Mouse (Mus musculus): ENCODE measurements around the gene Cep162. TPM values are rescaled to one million over a fixed set of nuclear protein-coding genes. Genes with fewer than 3 reads are reported as not detected.

Gene Cep162
- 5.9 and 6.6 TPM in 2 replicates for polyA plus RNA-seq (2015; fragmentation: Nextera tagmentation; extraction: Ambion mirVana)

DNA sequence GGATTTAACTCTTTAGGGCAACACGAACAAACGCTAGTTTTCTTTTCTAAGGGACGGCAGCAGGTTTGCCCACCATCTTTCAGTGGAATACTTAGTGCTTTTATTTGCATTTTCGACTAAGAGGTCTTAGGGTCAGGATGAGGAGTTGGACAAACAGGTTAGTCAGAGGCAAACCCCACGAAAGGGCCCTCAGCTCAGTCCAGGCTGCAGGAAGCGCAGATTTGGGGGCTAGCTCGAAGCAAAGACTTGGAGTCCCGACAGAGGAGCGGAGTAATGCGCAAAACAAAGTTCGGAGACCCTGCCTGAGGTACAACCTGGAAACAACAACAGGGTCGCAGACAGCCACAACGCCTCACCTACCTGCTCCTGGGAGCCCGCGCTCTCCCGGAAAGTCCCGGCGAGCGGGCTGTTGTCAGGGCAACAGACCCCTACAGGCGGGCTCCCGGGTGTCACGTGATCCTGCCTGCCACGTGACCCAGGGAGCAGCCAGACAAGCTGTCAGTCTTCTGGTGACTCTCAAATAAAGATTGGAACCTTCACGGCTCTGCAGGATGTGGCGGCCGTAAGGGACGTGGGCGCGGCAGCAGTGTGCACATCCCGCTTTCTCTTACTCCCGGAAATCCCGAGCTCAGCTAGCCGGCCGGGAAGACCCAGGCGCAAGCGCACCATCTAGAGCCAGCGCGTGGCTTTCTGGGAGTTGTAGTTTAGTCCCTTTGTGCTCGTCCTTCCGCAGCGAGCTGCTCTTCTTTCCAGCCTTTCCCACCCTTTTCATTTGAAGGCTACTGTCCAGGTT, at the start of gene Cep162:
Gene Cep162 (minus strand): TSS at position 634 of the 793 bp plus-strand sequence.
- Histone ChIP-seq H3K4me2 (ENCODE audit: low read length) (peak within 1 kb of the TSS; percentile 59), H3K27me3 (replicated peaks; ENCODE audit: control insufficient read depth, insufficient read depth, low read length) (no peaks in the 10 kb centered on the region), H3K4me1 (ENCODE audit: control insufficient read depth, insufficient read depth, low read depth, low read length) (peaks cover 4% of the 10 kb centered on the region), H3K9ac (ENCODE audit: low read depth, low read length) (peak within 1 kb of the TSS; percentile 69), H3K27ac (ENCODE audit: low read depth, low read length) (peak within 1 kb of the TSS; percentile 84), H3K4me3 (ENCODE audit: low read length) (peak within 1 kb of the TSS; percentile 60), H3K9me3 (ENCODE audit: control insufficient read depth, low read length) (no peaks in the 10 kb centered on the region), H3K36me3 (ENCODE audit: control insufficient read depth, insufficient read depth, low read length) (no peaks in the 10 kb centered on the region)
- ATAC-seq: peak; percentile 99
- under 1% methylated on average over 41 of the region's 41 CpGs for WGBS

DNA sequence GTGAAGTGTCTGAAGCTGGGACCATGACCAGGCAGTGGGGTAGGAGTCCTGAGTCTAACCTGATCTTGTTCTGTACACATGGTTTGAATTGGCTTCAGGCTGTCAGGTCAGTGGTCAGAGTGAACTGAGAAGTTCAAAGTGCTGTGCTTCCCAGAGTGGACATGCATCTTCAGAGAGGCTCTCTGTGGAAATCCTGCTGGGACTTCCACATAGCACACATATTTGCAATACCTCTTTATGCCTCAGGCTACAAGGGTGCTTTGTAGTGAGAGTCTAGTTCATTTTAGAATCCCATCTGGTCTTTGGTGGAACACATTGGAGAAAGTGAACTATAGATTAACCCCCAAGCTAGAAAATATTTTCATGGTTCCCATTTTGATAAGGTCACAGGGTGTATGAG, 47.9 kb upstream of the Cep162 start:
- H3K27ac ChIP-seq (ENCODE audit: low read depth, low read length): no peak overlapping the region
- ATAC-seq: no peak
- no peak overlapping the region for H3K4me3 ChIP-seq (ENCODE audit: low read length)
- H3K27me3 ChIP-seq (replicated peaks; ENCODE audit: control insufficient read depth, insufficient read depth, low read length): no peaks in the 10 kb centered on the region
- H3K4me2 ChIP-seq (ENCODE audit: low read length): no peak overlapping the region
- H3K9me3 ChIP-seq (ENCODE audit: control insufficient read depth, low read length): no peaks in the 10 kb centered on the region
- H3K36me3 ChIP-seq (ENCODE audit: control insufficient read depth, insufficient read depth, low read length): no peaks in the 10 kb centered on the region
- H3K4me1 ChIP-seq (ENCODE audit: control insufficient read depth, insufficient read depth, low read depth, low read length): no peaks in the 10 kb centered on the region
- no peak overlapping the region for H3K9ac ChIP-seq (ENCODE audit: low read depth, low read length)

DNA sequence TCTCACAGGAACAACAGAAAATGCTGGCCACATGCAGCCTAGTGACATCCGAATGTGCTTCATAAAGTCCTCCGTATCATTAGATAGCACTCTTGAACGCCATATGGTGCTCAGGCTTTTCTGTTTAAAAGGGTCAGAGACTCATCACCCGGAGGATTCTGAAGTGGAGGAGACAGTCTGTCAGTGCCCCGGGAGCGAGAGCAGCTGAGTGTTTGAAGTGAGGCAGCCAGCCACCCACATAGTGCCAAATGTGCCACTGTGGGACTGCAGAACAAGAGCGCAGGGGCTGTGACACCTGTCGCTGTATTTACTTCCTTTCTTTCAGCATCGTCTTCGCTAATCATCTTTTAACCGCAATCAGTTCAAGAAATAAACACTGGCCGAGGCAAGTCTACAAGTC, 43.6 kb upstream of the Cep162 start:
- Histone ChIP-seq H3K4me3 (ENCODE audit: low read length) (no peak overlapping the region), H3K27me3 (replicated peaks; ENCODE audit: control insufficient read depth, insufficient read depth, low read length) (no peaks in the 10 kb centered on the region), H3K4me2 (ENCODE audit: low read length) (no peak overlapping the region), H3K9me3 (ENCODE audit: control insufficient read depth, low read length) (no peaks in the 10 kb centered on the region), H3K27ac (ENCODE audit: low read depth, low read length) (no peak overlapping the region), H3K4me1 (ENCODE audit: control insufficient read depth, insufficient read depth, low read depth, low read length) (no peaks in the 10 kb centered on the region), H3K9ac (ENCODE audit: low read depth, low read length) (no peak overlapping the region), H3K36me3 (ENCODE audit: control insufficient read depth, insufficient read depth, low read length) (no peaks in the 10 kb centered on the region)
- WGBS: 51% methylated on average over 12 of the region's 12 CpGs
- ATAC-seq: peak; percentile 93

DNA sequence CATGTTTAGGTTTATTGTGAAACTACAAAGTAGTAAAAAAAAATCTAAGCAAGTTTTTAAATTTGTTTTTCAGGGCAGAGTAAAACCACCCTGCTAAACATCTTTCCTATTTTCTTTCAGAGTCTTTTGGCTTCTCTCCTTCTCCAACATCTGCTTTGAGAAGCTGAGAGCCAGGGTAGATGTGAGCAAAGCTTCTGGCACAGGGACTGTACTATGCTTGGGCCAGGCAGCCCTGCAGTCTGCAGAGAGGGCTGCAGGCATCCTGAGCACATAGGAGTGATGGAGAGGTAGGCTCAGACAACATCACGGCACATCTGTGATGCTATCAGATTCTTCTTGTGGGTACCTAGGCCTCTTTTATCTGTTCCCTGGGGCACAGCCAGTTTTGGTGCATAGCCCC, 42.2 kb upstream of the Cep162 start:
- Histone ChIP-seq H3K4me1 (ENCODE audit: control insufficient read depth, insufficient read depth, low read depth, low read length) (no peaks in the 10 kb centered on the region), H3K9ac (ENCODE audit: low read depth, low read length) (no peak overlapping the region), H3K27ac (ENCODE audit: low read depth, low read length) (no peak overlapping the region), H3K27me3 (replicated peaks; ENCODE audit: control insufficient read depth, insufficient read depth, low read length) (no peaks in the 10 kb centered on the region), H3K9me3 (ENCODE audit: control insufficient read depth, low read length) (no peaks in the 10 kb centered on the region), H3K4me2 (ENCODE audit: low read length) (no peak overlapping the region), H3K4me3 (ENCODE audit: low read length) (no peak overlapping the region), H3K36me3 (ENCODE audit: control insufficient read depth, insufficient read depth, low read length) (no peaks in the 10 kb centered on the region)
- no peak for ATAC-seq
- WGBS: 86% methylated on average over 1 of the region's 1 CpGs

DNA sequence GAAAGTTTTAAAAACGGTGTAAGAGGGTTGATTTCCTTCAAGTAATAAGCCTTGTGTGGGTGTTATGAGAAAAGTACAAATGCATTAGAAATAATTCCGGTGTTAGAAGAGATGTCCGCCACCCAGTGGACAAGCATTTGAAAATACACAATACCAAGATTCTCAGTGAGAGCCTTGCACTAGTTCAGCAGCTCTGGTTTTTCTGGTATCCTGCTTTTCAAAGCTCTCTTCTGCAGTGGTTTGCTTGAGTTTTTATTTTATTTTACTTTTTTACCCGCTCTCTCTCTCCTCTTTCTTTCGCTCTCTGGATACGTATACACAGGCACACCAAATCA, 327 bp upstream of the Cep162 start:
- WGBS: 21% methylated on average over 6 of the region's 6 CpGs
- H3K27me3 ChIP-seq (replicated peaks; ENCODE audit: control insufficient read depth, insufficient read depth, low read length): no peaks in the 10 kb centered on the region

DNA sequence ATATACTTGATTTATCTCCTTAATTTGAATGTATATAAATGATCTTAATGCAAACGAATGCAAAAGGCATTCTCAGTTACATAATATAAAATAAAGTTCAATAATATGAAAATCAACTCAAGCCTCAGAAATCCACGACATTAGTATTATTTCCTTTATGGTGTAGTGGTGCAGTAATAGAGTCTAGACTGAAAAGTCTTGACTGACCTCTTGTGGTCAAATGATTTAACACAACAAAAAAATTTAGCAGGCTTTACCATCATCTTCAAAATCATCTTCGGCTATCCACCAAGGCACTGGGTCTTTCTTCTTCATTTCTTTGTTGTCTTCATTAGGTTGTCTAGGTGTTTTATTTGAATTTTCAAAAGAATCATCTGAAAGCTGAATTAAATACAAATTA, 7.2 kb downstream of the Cep162 start:
- H3K27ac ChIP-seq (ENCODE audit: low read depth, low read length): no peak overlapping the region
- H3K27me3 ChIP-seq (replicated peaks; ENCODE audit: control insufficient read depth, insufficient read depth, low read length): no peaks in the 10 kb centered on the region
- no peak overlapping the region for H3K4me3 ChIP-seq (ENCODE audit: low read length)
- H3K9me3 ChIP-seq (ENCODE audit: control insufficient read depth, low read length): no peaks in the 10 kb centered on the region
- H3K36me3 ChIP-seq (ENCODE audit: control insufficient read depth, insufficient read depth, low read length): peaks cover 10% of the 10 kb centered on the region
- no peak overlapping the region for H3K9ac ChIP-seq (ENCODE audit: low read depth, low read length)
- peak; percentile 63; the same call in 1 of the 2 replicates for ATAC-seq
- no peaks in the 10 kb centered on the region for H3K4me1 ChIP-seq (ENCODE audit: control insufficient read depth, insufficient read depth, low read depth, low read length)
- 45% methylated on average over 3 of the region's 3 CpGs for WGBS
- no peak overlapping the region for H3K4me2 ChIP-seq (ENCODE audit: low read length)

More for the DNA sequence above, 327 bp upstream of the Cep162 start:
- H3K4me1 ChIP-seq (ENCODE audit: control insufficient read depth, insufficient read depth, low read depth, low read length): peaks cover 4% of the 10 kb centered on the region
- peak; percentile 88 for ATAC-seq
- H3K4me2 ChIP-seq (ENCODE audit: low read length): peak overlapping the region; percentile 7
- H3K9ac ChIP-seq (ENCODE audit: low read depth, low read length): peak overlapping the region; percentile 69
- no peaks in the 10 kb centered on the region for H3K36me3 ChIP-seq (ENCODE audit: control insufficient read depth, insufficient read depth, low read length)
- peak overlapping the region; percentile 60 for H3K4me3 ChIP-seq (ENCODE audit: low read length)
- H3K9me3 ChIP-seq (ENCODE audit: control insufficient read depth, low read length): no peaks in the 10 kb centered on the region
- H3K27ac ChIP-seq (ENCODE audit: low read depth, low read length): peak overlapping the region; percentile 84

DNA sequence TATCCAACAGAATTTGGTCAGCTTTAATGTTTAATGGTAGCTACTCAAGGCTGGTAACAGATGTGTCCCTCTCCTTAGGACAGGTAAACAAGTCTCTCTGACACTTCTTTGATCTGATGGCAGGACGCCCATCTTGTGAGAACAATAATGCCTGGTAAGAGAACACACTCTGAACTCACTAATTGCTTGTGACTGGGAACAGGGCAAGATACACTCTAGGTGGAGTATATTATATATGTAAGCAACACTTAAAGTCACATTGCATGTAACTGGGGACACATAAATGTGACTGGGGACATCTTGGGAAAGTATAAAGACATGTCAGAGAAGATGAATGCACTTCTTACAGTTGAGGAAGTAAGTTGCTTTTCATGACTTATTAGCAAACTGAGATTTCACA, 7.7 kb downstream of the Cep162 start:
- Histone ChIP-seq H3K9me3 (ENCODE audit: control insufficient read depth, low read length) (no peaks in the 10 kb centered on the region), H3K36me3 (ENCODE audit: control insufficient read depth, insufficient read depth, low read length) (peaks cover 10% of the 10 kb centered on the region), H3K27ac (ENCODE audit: low read depth, low read length) (no peak overlapping the region), H3K4me1 (ENCODE audit: control insufficient read depth, insufficient read depth, low read depth, low read length) (no peaks in the 10 kb centered on the region), H3K4me3 (ENCODE audit: low read length) (no peak overlapping the region), H3K27me3 (replicated peaks; ENCODE audit: control insufficient read depth, insufficient read depth, low read length) (no peaks in the 10 kb centered on the region), H3K4me2 (ENCODE audit: low read length) (no peak overlapping the region), H3K9ac (ENCODE audit: low read depth, low read length) (no peak overlapping the region)
- ATAC-seq: 0 out of 2 replicates have a peak, but pooled peaks have one; percentile 17
- 88% methylated on average over 1 of the region's 1 CpGs for WGBS

DNA sequence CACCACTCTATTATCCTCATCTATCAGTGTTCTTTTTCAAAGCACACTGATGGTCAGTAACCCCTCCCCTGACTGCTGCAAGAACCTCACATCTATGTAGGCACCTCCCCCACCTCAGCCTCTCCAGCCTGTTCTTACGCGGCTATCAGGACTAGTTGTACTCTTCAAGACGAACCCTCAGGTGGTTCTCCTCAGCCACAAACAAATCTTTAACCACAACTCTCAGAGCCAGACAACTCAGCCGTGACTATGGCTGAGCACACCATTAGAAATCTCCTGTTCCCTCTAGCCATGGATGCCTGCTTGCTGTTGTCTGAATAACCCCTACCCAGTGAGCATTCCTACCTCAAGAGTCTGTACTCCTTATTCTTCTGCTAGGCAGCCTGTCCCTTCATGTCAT, 42.1 kb downstream of the Cep162 start:
- H3K27ac ChIP-seq (ENCODE audit: low read depth, low read length): no peak overlapping the region
- H3K4me2 ChIP-seq (ENCODE audit: low read length): no peak overlapping the region
- H3K9me3 ChIP-seq (ENCODE audit: control insufficient read depth, low read length): no peaks in the 10 kb centered on the region
- peaks cover 5% of the 10 kb centered on the region; the same call in 1 of the 2 replicates for H3K36me3 ChIP-seq (ENCODE audit: control insufficient read depth, insufficient read depth, low read length)
- H3K9ac ChIP-seq (ENCODE audit: low read depth, low read length): no peak overlapping the region
- H3K4me1 ChIP-seq (ENCODE audit: control insufficient read depth, insufficient read depth, low read depth, low read length): no peaks in the 10 kb centered on the region
- H3K4me3 ChIP-seq (ENCODE audit: low read length): no peak overlapping the region
- no peak for ATAC-seq
- 93% methylated on average over 4 of the region's 4 CpGs for WGBS
- no peaks in the 10 kb centered on the region for H3K27me3 ChIP-seq (replicated peaks; ENCODE audit: control insufficient read depth, insufficient read depth, low read length)

DNA sequence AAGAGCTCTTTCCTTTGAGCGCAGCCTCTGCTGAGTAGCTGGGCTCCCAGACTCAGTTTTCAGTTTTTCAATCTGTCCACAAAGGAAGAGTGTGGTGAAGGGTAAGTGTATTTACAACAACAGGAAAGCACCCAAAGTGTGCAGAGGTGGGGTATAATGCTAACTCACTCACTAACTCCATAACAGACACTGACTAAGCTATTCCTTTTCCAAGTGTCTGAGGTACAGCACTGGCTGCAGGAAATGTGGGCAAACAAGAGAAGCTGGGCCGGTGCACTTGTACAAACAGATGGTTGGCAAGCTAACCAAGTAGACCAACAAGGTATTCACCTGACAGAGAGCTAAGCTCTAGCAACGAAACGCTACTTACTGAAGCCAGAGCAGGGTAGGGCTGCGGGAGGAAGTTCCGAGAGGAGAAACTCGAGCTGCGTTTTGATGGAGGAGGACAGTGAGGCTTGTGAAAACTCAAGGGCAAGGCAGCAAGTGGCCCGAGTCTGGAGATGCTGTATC, 44.5 kb downstream of the Cep162 start:
- no peak overlapping the region for H3K4me2 ChIP-seq (ENCODE audit: low read length)
- H3K27ac ChIP-seq (ENCODE audit: low read depth, low read length): no peak overlapping the region
- no peak overlapping the region for H3K4me3 ChIP-seq (ENCODE audit: low read length)
- peaks cover 7% of the 10 kb centered on the region; the same call in 1 of the 2 replicates for H3K36me3 ChIP-seq (ENCODE audit: control insufficient read depth, insufficient read depth, low read length)
- no peaks in the 10 kb centered on the region for H3K9me3 ChIP-seq (ENCODE audit: control insufficient read depth, low read length)
- ATAC-seq: no peak
- H3K4me1 ChIP-seq (ENCODE audit: control insufficient read depth, insufficient read depth, low read depth, low read length): no peaks in the 10 kb centered on the region
- H3K9ac ChIP-seq (ENCODE audit: low read depth, low read length): no peak overlapping the region
- WGBS: 96% methylated on average over 9 of the region's 9 CpGs
- no peaks in the 10 kb centered on the region for H3K27me3 ChIP-seq (replicated peaks; ENCODE audit: control insufficient read depth, insufficient read depth, low read length)
